Mouse (Mus musculus) CH12.LX (cell line): Measurements from ENCODE around the gene Cox7b2. TPM values are rescaled to one million over a fixed set of nuclear protein-coding genes. Genes with fewer than 3 reads are reported as not detected.
"Not testable (repeated sequence)": the region's sequence is repeated elsewhere in the genome, so short reads cannot be mapped to it uniquely, and the experiment has no call there.

Experiments used
- DNase-seq: peaks from one replicate; pipeline ENCODE4 v3.0.0-alpha.2; 2013; ENCODE audit errors: extremely low read depth
- H3K27ac ChIP-seq: 2 replicates; pipeline ENCODE4 v1.5.1; 2012; ENCODE audit warnings: low read depth, mild to moderate bottlenecking, control low read depth, moderate library complexity; ENCODE audit not compliant: insufficient read depth
- H3K27me3 ChIP-seq: replicated peaks from 2 replicates; pipeline ENCODE3; 2012; ENCODE audit warnings: inconsistent platforms
- H3K36me3 ChIP-seq, 2 experiments: replicated peaks in 1 of 2; 2 replicates each; pipeline versions ENCODE3 to v1.6.1; 2012; ENCODE audit warnings: inconsistent platforms in 1 of 2, low read length in 1 of 2, mild to moderate bottlenecking in 1 of 2, mixed read lengths in 1 of 2, moderate library complexity in 1 of 2; ENCODE audit not compliant: control insufficient read depth in 1 of 2, insufficient read depth in 1 of 2
- H3K4me1 ChIP-seq, 2 experiments: 2 replicates each; pipeline ENCODE4 v1.6.1; 2012; ENCODE audit warnings: inconsistent platforms in 1 of 2, moderate library complexity in 1 of 2; ENCODE audit not compliant: insufficient read depth in 2 of 2, control insufficient read depth in 1 of 2
- H3K4me2 ChIP-seq: 2 replicates; pipeline ENCODE4 v1.6.1; 2012; ENCODE audit warnings: low read depth, mild to moderate bottlenecking, control low read depth; ENCODE audit not compliant: poor library complexity, insufficient read depth, severe bottlenecking
- H3K4me3 ChIP-seq, 3 experiments: fragments of 150-350 bp in 1 of 3; sonication (generic) in 1 of 3; replicated peaks in 1 of 3; 2 replicates each; pipeline versions ENCODE3 to v1.5.1; 2011 to 2012; ENCODE audit warnings: low read depth in 2 of 3, low read length in 2 of 3, mild to moderate bottlenecking in 2 of 3, moderate library complexity in 2 of 3, control low read depth in 1 of 3, improper control_type of control experiment in 1 of 3, inconsistent platforms in 1 of 3, mixed read lengths in 1 of 3; ENCODE audit not compliant: poor library complexity in 1 of 3
- H3K79me2 ChIP-seq: replicated peaks from 2 replicates; pipeline ENCODE4 v1.6.1; 2012; ENCODE audit warnings: mild to moderate bottlenecking, moderate library complexity; ENCODE audit not compliant: control insufficient read depth, poor library complexity, insufficient read depth, severe bottlenecking; ENCODE audit errors: extremely low read depth
- H3K9ac ChIP-seq: 2 replicates; pipeline ENCODE4 v1.6.1; 2012; ENCODE audit warnings: low read depth, mild to moderate bottlenecking, control low read depth, moderate library complexity; ENCODE audit not compliant: insufficient read depth
- H3K9me3 ChIP-seq: replicated peaks from 2 replicates; pipeline ENCODE3; 2012; ENCODE audit warnings: low read length, inconsistent platforms, mixed read lengths
- CTCF ChIP-seq, 2 experiments: IDR thresholded peaks in 1 of 2; conservative IDR thresholded peaks in 1 of 2; 2 replicates each; pipeline ENCODE4 v1.5.1; 2011 to 2012; ENCODE audit warnings: low read depth in 2 of 2, low read length in 2 of 2, improper control_type of control experiment in 1 of 2, inconsistent platforms in 1 of 2, mild to moderate bottlenecking in 1 of 2, moderate library complexity in 1 of 2
- GABPA ChIP-seq: IDR thresholded peaks from 2 replicates; pipeline ENCODE4 v1.6.1; 2012; ENCODE audit warnings: low read depth, low read length, improper control_type of control experiment, inconsistent platforms; ENCODE audit not compliant: insufficient replicate concordance
- MYC ChIP-seq: IDR thresholded peaks from 2 replicates; pipeline ENCODE4 v1.6.1; 2011; ENCODE audit warnings: low read depth, mild to moderate bottlenecking, improper control_type of control experiment, low read length
- NELFE ChIP-seq: IDR thresholded peaks from 2 replicates; pipeline ENCODE4 v1.6.1; 2011; ENCODE audit warnings: low read depth, low read length, improper control_type of control experiment
- PAX5 ChIP-seq: IDR thresholded peaks from 2 replicates; pipeline ENCODE4 v1.6.1; 2012; ENCODE audit warnings: low read length, inconsistent platforms, mixed read lengths
- RAD21 ChIP-seq: IDR thresholded peaks from 2 replicates; pipeline ENCODE4 v1.6.1; 2011; ENCODE audit warnings: low read depth, mild to moderate bottlenecking, low read length, improper control_type of control experiment, moderate library complexity
- SMC3 ChIP-seq: IDR thresholded peaks from 2 replicates; pipeline ENCODE4 v1.6.1; 2011; ENCODE audit warnings: low read depth, low read length, improper control_type of control experiment
- TBP ChIP-seq: conservative IDR thresholded peaks from 2 replicates; pipeline ENCODE4 v1.6.1; 2011; ENCODE audit warnings: low read depth, low read length, improper control_type of control experiment
- ZC3H11A ChIP-seq: IDR thresholded peaks from 2 replicates; pipeline ENCODE4 v1.6.1; 2012; ENCODE audit warnings: low read depth, mild to moderate bottlenecking, inconsistent platforms, low read length, improper control_type of control experiment
- ZMIZ1 ChIP-seq: IDR thresholded peaks from 2 replicates; pipeline ENCODE4 v1.6.1; 2012; ENCODE audit warnings: low read depth, mild to moderate bottlenecking, inconsistent platforms, low read length, improper control_type of control experiment
- dilution Hi-C: fragments of 300-500 bp; cut with MboI; formaldehyde crosslinking; loops from 2 replicates; pipeline ENCODE4 v1.14.3; 2020; ENCODE audit warnings: low sequenced_read_pairs; ENCODE audit not compliant: extremely low pct_unique_long_range_greater_than_20kb, extremely low pct_ligation_motif_present
- in situ Hi-C: fragments of 300-500 bp; cut with MboI; formaldehyde crosslinking; loops from 3 replicates; pipeline ENCODE4 v1.14.3; 2019; ENCODE audit warnings: low sequenced_read_pairs, low pct_ligation_motif_present, low pct_unique_long_range_greater_than_20kb, mixed read lengths
- polyA plus RNA-seq: library from polyadenylated mRNA; unstranded; fragments of >175 nt; gene quantifications from 2 replicates; pipeline ENCODE4 v1.2.1, GENCODE M21; 2012; ENCODE audit warnings: low read depth; ENCODE audit not compliant: insufficient read length
- total RNA-seq, 2 experiments: library from RNA; depleted of rRNA; stranded (reverse); fragments of 300-350 nt in 1 of 2; fragments of >200 nt in 1 of 2; gene quantifications; 2 replicates each; pipeline ENCODE4 v1.2.3; 2012 to 2014

The Cox7b2 gene
- total and polyA plus RNA-seq, 3 experiments = not detected

- peak; percentile 61 for DNase-seq
- TF ChIP-seq TBP = no peak
- peak; percentile 87 for TF ChIP-seq RAD21
- peak; percentile 79 for TF ChIP-seq SMC3
- TF ChIP-seq ZMIZ1 = no peak
- peak; percentile 43 for TF ChIP-seq ZC3H11A
- peak; percentile 37 to 74; a peak in 3 of 4 replicates for TF ChIP-seq CTCF (conservative IDR thresholded peaks at IDR 0.05 in 1 of 2, IDR thresholded peaks at IDR 0.05 in 1 of 2; ENCODE audit: low read depth in 2 of 2, low read length in 2 of 2)
- TF ChIP-seq PAX5 = no peak
- in situ Hi-C loops = no loop called here
- Histone ChIP-seq H3K27ac (no peak overlapping the region), H3K9me3 (no peaks in the 10 kb centered on the region), H3K36me3 (no peaks in the 10 kb centered on the region), H3K4me3 (no peak overlapping the region), H3K4me2 (no peak overlapping the region), H3K79me2 (no peaks in the 10 kb centered on the region), H3K9ac (no peak overlapping the region), H3K4me1 (no peaks in the 10 kb centered on the region), H3K27me3 (no peaks in the 10 kb centered on the region)
- dilution Hi-C loops = no loop called here
Observed at GRCm38 (mm10) chr5:71545554-71545953, 2.5 kb downstream of the Cox7b2 start.

GRCm38 (mm10) chr5:71525486-71525885, 22.5 kb downstream of the Cox7b2 start:
- dilution Hi-C loops, H3K27me3 ChIP-seq, H3K36me3 ChIP-seq, H3K79me2 ChIP-seq, H3K27ac ChIP-seq, H3K4me1 ChIP-seq, H3K9ac ChIP-seq, DNase-seq, in situ Hi-C loops, H3K9me3 ChIP-seq, H3K4me3 ChIP-seq, H3K4me2 ChIP-seq: not testable (repeated sequence)

GRCm38 (mm10) chr5:71502058-71502678, 45.8 kb downstream of the Cox7b2 start:
- Histone ChIP-seq H3K79me2 (no peaks in the 10 kb centered on the region), H3K4me2 (no peak overlapping the region), H3K27ac (no peak overlapping the region), H3K9me3 (no peaks in the 10 kb centered on the region), H3K4me3 (no peak overlapping the region), H3K27me3 (no peaks in the 10 kb centered on the region), H3K9ac (no peak overlapping the region), H3K36me3 (no peaks in the 10 kb centered on the region), H3K4me1 (no peaks in the 10 kb centered on the region)
- DNase-seq = peak; percentile 67
- dilution Hi-C loops (no loop called here), in situ Hi-C loops (loop anchor here (10.0 kb wide), 1 partner anchor 593 kb away; no protein-coding TSS in a partner anchor)
- TF ChIP-seq SMC3 (peak; percentile 74), GABPA (no peak), NELFE (no peak), RAD21 (peak; percentile 84), ZC3H11A (peak; percentile 51), MYC (0 out of 2 replicates have a peak, but pooled peaks have one; percentile 22), CTCF (conservative IDR thresholded peaks at IDR 0.05 in 1 of 2, IDR thresholded peaks at IDR 0.05 in 1 of 2; ENCODE audit: low read depth in 2 of 2, low read length in 2 of 2) (peak; percentile 37 to 80; a peak in 3 of 4 replicates)
